Mouse (Mus musculus) intestine, postnatal 0 days (tissue): ENCODE results near the gene Anxa4. TPM values are rescaled to one million over a fixed set of nuclear protein-coding genes. Genes with fewer than 3 reads are reported as not detected.
A peak's percentile ranks its signal among the peaks of the same experiment; 100 is the strongest.

Experiments
- ATAC-seq: fragments of 200-750 bp; cut with Nextera tagmentation; 2 replicates; pipeline ENCODE4 v1.8.0; 2017; ENCODE audit warnings: mild to moderate bottlenecking, moderate TSS enrichment, moderate library complexity
- H3K27ac ChIP-seq: fragments of 300-500 bp; sonication (generic); 2 replicates; pipeline ENCODE4 v1.5.1; 2014; ENCODE audit warnings: mild to moderate bottlenecking, low read depth, low read length, moderate library complexity
- H3K27me3 ChIP-seq: fragments of 300-500 bp; sonication (generic); replicated peaks from 2 replicates; pipeline ENCODE4 v1.6.1; 2014; ENCODE audit warnings: low read length, mixed read lengths; ENCODE audit not compliant: control insufficient read depth, insufficient read depth
- H3K36me3 ChIP-seq: fragments of 300-500 bp; sonication (generic); 2 replicates; pipeline ENCODE4 v1.6.1; 2014; ENCODE audit warnings: mild to moderate bottlenecking, moderate library complexity; ENCODE audit not compliant: control insufficient read depth, insufficient read depth
- H3K4me1 ChIP-seq: fragments of 300-500 bp; sonication (generic); replicated peaks from 2 replicates; pipeline ENCODE4 v1.6.1; 2014; ENCODE audit warnings: antibody characterized with exemption, low read length, mixed read lengths; ENCODE audit not compliant: control insufficient read depth, insufficient read depth
- H3K4me2 ChIP-seq: fragments of 300-500 bp; sonication (generic); replicated peaks from 2 replicates; pipeline ENCODE4 v1.6.1; 2014; ENCODE audit warnings: low read depth, mild to moderate bottlenecking, moderate library complexity
- H3K4me3 ChIP-seq: fragments of 300-500 bp; sonication (generic); 2 replicates; pipeline ENCODE4 v1.5.1; 2014; ENCODE audit warnings: low read depth, low read length
- H3K9ac ChIP-seq: fragments of 300-500 bp; sonication (generic); 2 replicates; pipeline ENCODE4 v1.6.1; 2014; ENCODE audit warnings: mild to moderate bottlenecking, low read depth, low read length
- H3K9me3 ChIP-seq: fragments of 300-500 bp; sonication (generic); 2 replicates; pipeline ENCODE4 v1.6.1; 2016; ENCODE audit warnings: mixed run types; ENCODE audit not compliant: control insufficient read depth
- CTCF ChIP-seq: sonication (generic); IDR thresholded peaks from 2 replicates; pipeline ENCODE4 v1.5.1; 2016; ENCODE audit warnings: low read depth, mild to moderate bottlenecking, control low read depth, antibody characterized with exemption, moderate library complexity
- WGBS: fragments of 180-500 bp; shearing (Covaris S2); extraction: QIAGEN DNeasy Blood & Tissue Kit; methylation state at CpG from one replicate; pipeline ENCODE4 v1.1.7; 2014; 5-methylcytosine and 5-hydroxymethylcytosine counted together
- polyA plus RNA-seq: library from polyadenylated mRNA; unstranded; fragments of >200 nt; fragmentation: Nextera tagmentation; extraction: Ambion mirVana; gene quantifications from 2 replicates; pipeline ENCODE4 v1.2.1, GENCODE M21; 2015

The Anxa4 gene
- polyA plus RNA-seq, 1 experiment from 2014 or later: 541 TPM

DNA sequence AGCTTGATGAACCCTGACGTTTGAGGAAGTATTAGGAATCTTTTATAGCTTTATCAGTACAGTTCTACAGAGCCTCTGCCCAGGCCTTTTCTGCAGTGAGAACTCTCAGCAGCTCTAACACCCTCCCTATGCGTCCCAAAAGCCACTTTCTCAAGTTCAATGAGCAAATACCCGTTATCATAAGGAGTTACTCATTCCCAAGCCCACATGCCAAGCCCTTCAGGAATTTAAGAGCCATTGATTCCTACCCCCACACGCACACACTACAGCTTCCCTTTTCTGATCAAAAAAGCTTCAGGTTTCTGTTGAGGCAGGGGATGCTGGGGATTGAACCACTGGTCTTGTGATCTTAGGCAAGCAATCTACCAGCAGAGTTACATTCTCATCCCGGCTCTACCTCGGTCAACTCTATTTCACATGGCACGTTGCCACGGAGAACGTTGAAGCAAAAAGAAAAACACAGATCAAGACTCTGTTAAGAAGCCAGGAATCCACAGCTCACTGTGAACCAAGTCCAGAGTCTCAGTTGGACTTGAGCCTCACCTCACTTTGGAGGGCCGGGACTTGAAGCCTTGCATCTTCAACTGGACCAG is 2.9 kb downstream of the Anxa4 start:
- H3K4me1 ChIP-seq: peaks cover 14% of the 10 kb centered on the region; the same call in 1 of the 2 replicates
- WGBS: 45% methylated on average over 10 of the region's 10 CpGs

GRCm38 (mm10) chr6:86788242-86788641 is 5.1 kb downstream of the Anxa4 start:
- Histone ChIP-seq H3K9me3 (no peaks in the 10 kb centered on the region), H3K36me3 (no peaks in the 10 kb centered on the region), H3K4me3 (no peak overlapping the region), H3K27me3 (no peaks in the 10 kb centered on the region), H3K4me2 (no peak overlapping the region), H3K27ac (peak overlapping the region; percentile 66; the same call in 1 of the 2 replicates), H3K9ac (no peak overlapping the region), H3K4me1 (peaks cover 10% of the 10 kb centered on the region; the same call in 1 of the 2 replicates)
- no peak for ATAC-seq
- 73% methylated on average over 4 of the region's 4 CpGs for WGBS
- no peak for TF ChIP-seq CTCF

More for the DNA sequence above, 2.9 kb downstream of the Anxa4 start:
- no peak for ATAC-seq
- Histone ChIP-seq H3K27me3 (no peaks in the 10 kb centered on the region), H3K4me3 (no peak overlapping the region), H3K4me2 (peak overlapping the region; percentile 93), H3K27ac (no peak overlapping the region; the same call in 1 of the 2 replicates), H3K9ac (no peak overlapping the region), H3K9me3 (no peaks in the 10 kb centered on the region), H3K36me3 (no peaks in the 10 kb centered on the region)
- no peak for TF ChIP-seq CTCF

DNA sequence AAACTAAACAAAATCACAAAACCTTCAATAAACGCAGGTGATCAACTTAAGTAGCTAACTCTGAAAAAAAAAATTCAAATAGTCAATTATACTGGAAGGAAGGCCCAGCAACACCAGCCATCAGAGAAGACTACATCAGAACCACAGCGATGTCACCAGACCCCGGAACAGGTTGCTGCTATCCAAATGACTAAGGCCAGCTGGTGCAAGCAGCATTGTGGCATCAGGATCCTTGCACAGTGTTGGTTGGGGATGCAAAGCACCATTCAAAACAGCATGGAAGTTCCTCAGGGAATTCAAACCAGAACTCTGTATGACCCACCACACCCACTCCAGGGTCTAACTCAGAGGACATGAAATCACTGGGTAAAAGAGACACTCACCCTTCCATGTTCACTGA is 6.8 kb downstream of the Anxa4 start:
- no peak overlapping the region for H3K9ac ChIP-seq
- no peak overlapping the region for H3K4me2 ChIP-seq
- WGBS: 96% methylated on average over 3 of the region's 3 CpGs
- no peak overlapping the region for H3K27ac ChIP-seq
- H3K36me3 ChIP-seq: no peaks in the 10 kb centered on the region
- no peak overlapping the region for H3K4me3 ChIP-seq
- no peak for TF ChIP-seq CTCF
- ATAC-seq: no peak
- H3K9me3 ChIP-seq: no peaks in the 10 kb centered on the region
- no peaks in the 10 kb centered on the region for H3K27me3 ChIP-seq
- peaks cover 4% of the 10 kb centered on the region; the same call in 1 of the 2 replicates for H3K4me1 ChIP-seq

GRCm38 (mm10) chr6:86784739-86785138 is 8.6 kb downstream of the Anxa4 start:
- no peaks in the 10 kb centered on the region for H3K4me1 ChIP-seq
- no peak for TF ChIP-seq CTCF
- 79% methylated on average over 3 of the region's 3 CpGs for WGBS
- H3K4me3 ChIP-seq: no peak overlapping the region
- no peaks in the 10 kb centered on the region for H3K27me3 ChIP-seq
- H3K9me3 ChIP-seq: no peaks in the 10 kb centered on the region
- no peak overlapping the region for H3K4me2 ChIP-seq
- H3K36me3 ChIP-seq: no peaks in the 10 kb centered on the region
- ATAC-seq: no peak
- no peak overlapping the region for H3K27ac ChIP-seq
- no peak overlapping the region for H3K9ac ChIP-seq

- Histone ChIP-seq H3K27me3 (no peaks in the 10 kb centered on the region), H3K4me1 (no peaks in the 10 kb centered on the region), H3K4me2 (no peak overlapping the region), H3K27ac (no peak overlapping the region), H3K9me3 (no peaks in the 10 kb centered on the region), H3K36me3 (no peaks in the 10 kb centered on the region), H3K4me3 (no peak overlapping the region), H3K9ac (no peak overlapping the region)
- WGBS: 25% methylated on average over 3 of the region's 3 CpGs
- no peak for TF ChIP-seq CTCF
- ATAC-seq: peak; percentile 49
Observed at GRCm38 (mm10) chr6:86782342-86782741, 11.0 kb downstream of the Anxa4 start.

- Histone ChIP-seq H3K9me3 (no peaks in the 10 kb centered on the region), H3K9ac (no peak overlapping the region)
- 38% methylated on average over 2 of the region's 2 CpGs for WGBS
Observed at GRCm38 (mm10) chr6:86781361-86781957, 11.9 kb downstream of the Anxa4 start.

More at GRCm38 (mm10) chr6:86781361-86781957, 11.9 kb downstream of the Anxa4 start:
- no peak overlapping the region for H3K27ac ChIP-seq
- no peak for ATAC-seq
- H3K4me2 ChIP-seq: no peak overlapping the region
- H3K36me3 ChIP-seq: no peaks in the 10 kb centered on the region
- H3K27me3 ChIP-seq: no peaks in the 10 kb centered on the region
- H3K4me1 ChIP-seq: no peaks in the 10 kb centered on the region
- TF ChIP-seq CTCF: no peak
- H3K4me3 ChIP-seq: no peak overlapping the region
